ENCODE assay signal across 20 mouse cellular contexts in the genomic region with DNA sequence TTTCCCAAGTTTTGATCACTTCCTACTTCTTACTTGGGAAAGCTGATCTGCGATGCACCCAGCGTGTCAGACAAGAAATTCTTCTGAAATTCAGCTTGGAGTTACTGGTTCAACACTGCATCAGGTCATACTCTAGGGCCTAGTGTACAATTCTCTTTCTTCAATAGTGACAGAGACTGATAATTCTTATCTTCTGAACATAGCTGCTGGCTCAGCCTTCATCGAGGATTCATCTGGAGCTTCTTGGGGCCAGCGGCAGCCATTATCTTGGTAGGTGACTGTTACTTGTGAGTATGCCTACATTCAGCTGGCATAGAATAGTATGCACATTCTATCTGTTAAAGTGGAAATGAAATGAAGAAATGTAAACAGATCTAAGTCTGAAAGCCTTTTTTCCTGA.
"Had no signal": no experiment of that assay in that cellular context is flagged by ENCODE, and none has a peak within 500 bp of the region (broad histone marks: within the 10 kb centered on the region; RNA-seq: fewer than 3 reads in every experiment).

No protein-coding gene starts in this region.

- H3K4me2 ChIP-seq: liver, embryonic 15.5 days; lung, embryonic 14.5 days; midbrain, embryonic 12.5 days; neural tube, embryonic 13.5 days; neural tube, embryonic 15.5 days had no signal

- H3K9ac ChIP-seq: liver, embryonic 15.5 days; lung, embryonic 14.5 days; midbrain, embryonic 12.5 days; neural tube, embryonic 13.5 days; neural tube, embryonic 15.5 days had no signal

- H3K36me3 ChIP-seq: liver, embryonic 15.5 days; midbrain, embryonic 12.5 days; neural tube, embryonic 13.5 days; neural tube, embryonic 15.5 days had no signal

- H3K4me3 ChIP-seq: liver, embryonic 15.5 days; megakaryocyte, embryonic 14.5 days; midbrain, embryonic 12.5 days; myocyte; neural tube, embryonic 13.5 days; neural tube, embryonic 15.5 days had no signal

- H3K9me3 ChIP-seq: liver, embryonic 15.5 days; megakaryocyte, embryonic 14.5 days; midbrain, embryonic 12.5 days; neural tube, embryonic 13.5 days; neural tube, embryonic 15.5 days had no signal

- H3K4me1 ChIP-seq: liver, embryonic 15.5 days; megakaryocyte, embryonic 14.5 days; midbrain, embryonic 12.5 days; neural tube, embryonic 13.5 days; neural tube, embryonic 15.5 days had no signal

- ATAC-seq: midbrain, embryonic 16.5 days had no signal

- H3K27ac ChIP-seq: liver, embryonic 15.5 days; midbrain, embryonic 12.5 days; neural tube, embryonic 13.5 days; neural tube, embryonic 15.5 days had no signal

- DNase-seq: lung, adult 18-20 months; lung, embryonic 14.5 days; lung, postnatal 10 days; lung, postnatal 4 days; midbrain, embryonic 14.5 days; retina, postnatal 1 day; right cerebral cortex, adult 18-20 months; right cerebral cortex, postnatal 25 days; right cerebral cortex, postnatal 4 days; spleen, adult 18-20 months; thymus, adult 2 months; thymus, postnatal 25 days; thymus, postnatal 4 days had no signal

- H3K27me3 ChIP-seq: liver, embryonic 15.5 days; megakaryocyte, embryonic 14.5 days; midbrain, embryonic 12.5 days; neural tube, embryonic 13.5 days; neural tube, embryonic 15.5 days had no signal
